Mouse (Mus musculus): ENCODE data around the gene Gstp3. TPM values are rescaled to one million over a fixed set of nuclear protein-coding genes. Genes with fewer than 3 reads are reported as not detected.

Gene Gstp3
- polyA plus RNA-seq, 1 experiment: not detected

- Histone ChIP-seq H3K4me3 (ENCODE audit: insufficient read depth, low read depth, low read length) (peak overlapping the region; percentile 73), H3K27ac (ENCODE audit: insufficient read depth, low read depth, low read length) (peak overlapping the region; percentile 57; the same call in 1 of the 2 replicates), H3K4me1 (ENCODE audit: control insufficient read depth, insufficient read depth, low read length) (peaks cover 47% of the 10 kb centered on the region)
- TF ChIP-seq CTCF (IDR thresholded peaks at IDR 0.05; ENCODE audit: insufficient read depth, low read depth, low read length) (no peak), POLR2A (IDR thresholded peaks at IDR 0.05; ENCODE audit: insufficient read depth, low read depth, low read length) (peak; percentile 41)
- under 1% methylated on average over 52 of the region's 52 CpGs for WGBS
Measured at GRCm38 (mm10) chr19:4100718-4101261, 41.4 kb upstream of the Gstp3 start.

GRCm38 (mm10) chr19:4099837-4100717, 40.7 kb upstream of the Gstp3 start, which contains the start of gene Pitpnm1:
Pitpnm1 (plus strand) TSS chr19:4099998.
- TF ChIP-seq CTCF (IDR thresholded peaks at IDR 0.05; ENCODE audit: insufficient read depth, low read depth, low read length) (no peak), POLR2A (IDR thresholded peaks at IDR 0.05; ENCODE audit: insufficient read depth, low read depth, low read length) (no peak)
- H3K4me1 ChIP-seq (ENCODE audit: control insufficient read depth, insufficient read depth, low read length): peaks cover 47% of the 10 kb centered on the region
- H3K4me3 ChIP-seq (ENCODE audit: insufficient read depth, low read depth, low read length): peak within 1 kb of the TSS; percentile 73
- WGBS: 5% methylated on average over 53 of the region's 53 CpGs
- peak within 1 kb of the TSS; percentile 26; the same call in 1 of the 2 replicates for H3K27ac ChIP-seq (ENCODE audit: insufficient read depth, low read depth, low read length)

DNA sequence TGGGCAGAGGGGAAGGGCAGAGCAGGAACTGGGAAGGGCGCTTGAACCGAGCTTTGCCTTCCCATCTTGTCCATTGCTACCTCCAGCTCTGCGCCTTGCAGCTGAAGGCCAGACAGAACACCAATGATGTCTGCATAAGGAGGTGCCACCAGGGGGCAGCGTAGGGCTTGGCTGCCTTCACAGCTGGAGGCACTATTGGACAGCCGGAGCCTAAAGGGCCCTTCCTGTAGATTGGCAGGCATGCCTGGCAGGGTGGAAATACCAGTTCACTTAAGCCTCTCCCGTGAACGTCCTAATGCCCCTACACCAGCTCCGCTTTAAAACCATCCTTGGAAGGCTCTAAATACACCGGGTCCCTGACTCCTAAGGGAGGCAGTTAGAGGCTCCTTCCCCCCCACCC, 39.7 kb upstream of the Gstp3 start:
- peak; percentile 86 for TF ChIP-seq CTCF (IDR thresholded peaks at IDR 0.05; ENCODE audit: insufficient read depth, low read depth, low read length)
- TF ChIP-seq POLR2A (IDR thresholded peaks at IDR 0.05; ENCODE audit: insufficient read depth, low read depth, low read length): no peak
- peaks cover 47% of the 10 kb centered on the region for H3K4me1 ChIP-seq (ENCODE audit: control insufficient read depth, insufficient read depth, low read length)
- H3K27ac ChIP-seq (ENCODE audit: insufficient read depth, low read depth, low read length): no peak overlapping the region
- WGBS: 10% methylated on average over 9 of the region's 9 CpGs
- no peak overlapping the region for H3K4me3 ChIP-seq (ENCODE audit: insufficient read depth, low read depth, low read length)

DNA sequence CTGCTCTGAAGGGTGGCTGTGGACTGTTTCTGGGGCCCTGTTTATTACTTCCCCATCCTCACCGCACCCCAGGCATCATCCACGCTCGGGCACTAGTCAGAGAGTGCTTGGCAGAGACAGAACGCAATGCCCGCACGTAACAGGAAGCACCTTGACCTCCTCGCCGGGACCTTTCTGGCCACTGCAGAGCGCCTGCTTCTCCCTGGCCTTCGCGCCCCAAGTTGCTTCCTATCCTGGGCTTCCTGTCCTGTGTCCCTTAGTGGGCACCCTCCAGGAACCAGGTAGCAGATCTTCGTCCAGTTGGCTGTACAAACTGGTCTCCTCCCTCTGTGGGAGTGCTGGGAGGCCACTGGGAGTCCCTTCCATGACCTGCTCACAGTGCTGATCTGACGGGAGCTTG, 39.1 kb upstream of the Gstp3 start:
- peaks cover 47% of the 10 kb centered on the region for H3K4me1 ChIP-seq (ENCODE audit: control insufficient read depth, insufficient read depth, low read length)
- no peak overlapping the region for H3K27ac ChIP-seq (ENCODE audit: insufficient read depth, low read depth, low read length)
- 86% methylated on average over 13 of the region's 13 CpGs for WGBS
- no peak overlapping the region for H3K4me3 ChIP-seq (ENCODE audit: insufficient read depth, low read depth, low read length)
- TF ChIP-seq CTCF (IDR thresholded peaks at IDR 0.05; ENCODE audit: insufficient read depth, low read depth, low read length): no peak
- TF ChIP-seq POLR2A (IDR thresholded peaks at IDR 0.05; ENCODE audit: insufficient read depth, low read depth, low read length): no peak

DNA sequence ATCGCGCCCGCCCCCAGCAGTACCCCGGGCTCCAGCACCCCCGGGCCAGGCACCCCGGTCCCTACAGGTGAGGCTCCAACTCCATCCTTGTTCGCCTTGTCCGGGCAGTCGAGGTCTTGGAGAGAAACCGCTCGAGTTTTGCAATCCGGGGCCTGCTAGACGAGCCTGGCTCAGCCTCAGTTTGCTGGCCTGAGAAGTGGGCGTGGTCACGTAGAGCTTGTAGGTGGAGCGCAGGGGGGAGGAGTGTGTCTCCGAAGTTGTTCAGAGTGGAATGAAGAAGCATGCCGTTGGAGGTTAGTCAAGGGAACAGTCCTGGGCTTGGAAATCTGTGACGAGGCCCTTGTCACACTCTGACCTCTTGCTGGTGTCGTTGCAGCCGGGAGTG, 38.1 kb upstream of the Gstp3 start:
- WGBS: 2% methylated on average over 21 of the region's 21 CpGs
- peaks cover 38% of the 10 kb centered on the region for H3K4me1 ChIP-seq (ENCODE audit: control insufficient read depth, insufficient read depth, low read length)
- peak overlapping the region; percentile 57 for H3K4me3 ChIP-seq (ENCODE audit: insufficient read depth, low read depth, low read length)
- TF ChIP-seq CTCF (IDR thresholded peaks at IDR 0.05; ENCODE audit: insufficient read depth, low read depth, low read length) (no peak), POLR2A (IDR thresholded peaks at IDR 0.05; ENCODE audit: insufficient read depth, low read depth, low read length) (no peak)
- no peak overlapping the region for H3K27ac ChIP-seq (ENCODE audit: insufficient read depth, low read depth, low read length)

GRCm38 (mm10) chr19:4096642-4097440, 37.5 kb upstream of the Gstp3 start, which contains the start of gene Cdk2ap2:
Cdk2ap2 (plus strand) TSS chr19:4097182.
- under 1% methylated on average over 65 of the region's 65 CpGs for WGBS

GRCm38 (mm10) chr19:4095802-4096201, 36.4 kb upstream of the Gstp3 start:
- TF ChIP-seq POLR2A (IDR thresholded peaks at IDR 0.05; ENCODE audit: insufficient read depth, low read depth, low read length): no peak
- Histone ChIP-seq H3K27ac (ENCODE audit: insufficient read depth, low read depth, low read length) (no peak overlapping the region), H3K4me3 (ENCODE audit: insufficient read depth, low read depth, low read length) (no peak overlapping the region), H3K4me1 (ENCODE audit: control insufficient read depth, insufficient read depth, low read length) (peaks cover 30% of the 10 kb centered on the region)
- WGBS: 68% methylated on average over 3 of the region's 3 CpGs

More at GRCm38 (mm10) chr19:4096642-4097440, 37.5 kb upstream of the Gstp3 start, which contains the start of gene Cdk2ap2:
- H3K4me3 ChIP-seq (ENCODE audit: insufficient read depth, low read depth, low read length): peak within 1 kb of the TSS; percentile 66
- peak within 1 kb of the TSS; percentile 93 for H3K27ac ChIP-seq (ENCODE audit: insufficient read depth, low read depth, low read length)
- TF ChIP-seq POLR2A (IDR thresholded peaks at IDR 0.05; ENCODE audit: insufficient read depth, low read depth, low read length) (peak; percentile 52), CTCF (IDR thresholded peaks at IDR 0.05; ENCODE audit: insufficient read depth, low read depth, low read length) (0 out of 2 replicates have a peak, but pooled peaks have one; percentile 2)
- H3K4me1 ChIP-seq (ENCODE audit: control insufficient read depth, insufficient read depth, low read length): peaks cover 35% of the 10 kb centered on the region

- Histone ChIP-seq H3K27ac (ENCODE audit: insufficient read depth, low read depth, low read length) (no peak overlapping the region), H3K4me1 (ENCODE audit: control insufficient read depth, insufficient read depth, low read length) (peaks cover 26% of the 10 kb centered on the region), H3K4me3 (ENCODE audit: insufficient read depth, low read depth, low read length) (no peak overlapping the region)
- WGBS: 78% methylated on average over 5 of the region's 5 CpGs
- no peak for TF ChIP-seq POLR2A (IDR thresholded peaks at IDR 0.05; ENCODE audit: insufficient read depth, low read depth, low read length)
- no peak for TF ChIP-seq CTCF (IDR thresholded peaks at IDR 0.05; ENCODE audit: insufficient read depth, low read depth, low read length)
Measured at GRCm38 (mm10) chr19:4094774-4095303, 35.5 kb upstream of the Gstp3 start.
